Mouse (Mus musculus): ENCODE results near the gene Dennd6a.

DNA sequence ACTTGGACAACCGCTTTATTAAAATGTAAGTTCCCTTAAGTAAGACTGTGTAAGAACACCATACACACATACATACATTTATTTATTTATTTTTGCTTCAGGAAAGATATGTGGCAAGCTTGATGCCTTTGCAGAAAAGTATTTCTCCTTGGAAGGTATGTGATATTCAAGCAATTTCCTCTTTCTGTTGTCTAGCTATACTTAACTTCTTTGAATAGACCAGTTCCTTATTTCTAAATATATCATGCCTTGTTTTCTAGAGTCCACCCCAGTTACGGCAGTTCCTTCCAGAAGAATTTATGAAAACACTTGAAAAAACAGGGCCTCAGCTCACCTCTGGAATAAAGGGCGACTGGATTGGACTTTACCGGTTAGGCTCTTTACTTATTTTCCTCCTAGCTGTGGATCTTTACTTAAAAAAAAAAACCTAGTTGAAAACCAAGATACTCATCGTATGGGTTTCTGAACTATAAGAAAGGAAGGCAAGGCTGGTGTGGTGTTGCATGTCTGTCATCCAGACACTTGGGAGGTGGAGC lies 53.0 kb downstream of the Dennd6a start:
- no peak for TF ChIP-seq CTCF (IDR thresholded peaks at IDR 0.05; ENCODE audit: extremely low read depth, insufficient read depth, insufficient read length, insufficient replicate concordance)
- no peak for TF ChIP-seq POLR2A (IDR thresholded peaks at IDR 0.05; ENCODE audit: low read depth, low read length)

Measured in spleen, adult 2 months (tissue).